Mouse (Mus musculus) G1E (cell line): ENCODE data around the gene Stag1.

Experiments used
- CTCF ChIP-seq: IDR thresholded peaks from 2 replicates; pipeline ENCODE4 v1.5.1; 2012; ENCODE audit warnings: low read depth, low read length, inconsistent platforms, mixed read lengths
- GATA1 ChIP-seq: IDR thresholded peaks from 2 replicates; pipeline ENCODE4 v1.6.1; 2012; ENCODE audit warnings: borderline replicate concordance, low read length, inconsistent platforms, mixed read lengths
- GATA2 ChIP-seq: IDR thresholded peaks from 2 replicates; pipeline ENCODE4 v1.6.1; 2012; ENCODE audit warnings: low read depth, low read length, inconsistent platforms, borderline replicate concordance
- TAL1 ChIP-seq: conservative IDR thresholded peaks from 2 replicates; pipeline ENCODE4 v1.6.1; 2012; ENCODE audit warnings: low read depth, low read length, inconsistent platforms, mixed read lengths

- TF ChIP-seq TAL1 (no peak), CTCF (no peak), GATA2 (no peak), GATA1 (no peak)
These were observed 347.2 kb downstream of the Stag1 start for GRCm38 (mm10) chr9:100944677-100945365.
